Mouse (Mus musculus) heart, postnatal 0 days (tissue): ENCODE measurements around the gene Adgrl4.

Experiments
- CTCF ChIP-seq: IDR thresholded peaks from 2 replicates; pipeline ENCODE4 v1.5.1; 2016; ENCODE audit warnings: antibody characterized with exemption, control low read depth, low read depth
- EP300 ChIP-seq: IDR thresholded peaks from 2 replicates; pipeline ENCODE4 v1.6.1; 2016; ENCODE audit warnings: antibody characterized with exemption, low read depth

DNA sequence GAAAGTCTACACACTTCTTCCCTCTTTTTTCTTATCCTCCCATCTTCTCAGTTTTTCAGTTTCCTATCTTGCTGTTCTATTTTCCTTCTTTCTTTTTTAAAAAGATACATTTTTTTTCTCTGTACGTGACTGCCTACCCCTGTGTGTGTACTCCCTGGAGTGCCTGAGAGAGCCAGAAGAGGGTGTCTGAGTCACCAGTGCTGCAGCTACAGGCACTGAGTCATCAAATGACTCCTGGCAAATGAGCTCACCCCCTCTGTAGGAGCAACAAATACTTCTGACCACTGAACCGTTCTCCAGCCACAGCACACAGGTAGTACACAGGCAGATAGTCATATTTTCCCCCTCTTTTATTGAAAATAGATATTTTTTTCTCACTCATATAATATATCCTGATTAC is 8.2 kb downstream of the Adgrl4 start:
- no peak for TF ChIP-seq EP300
- no peak for TF ChIP-seq CTCF
